Mouse (Mus musculus): ENCODE results near the gene Tenm1. TPM values are rescaled to one million over a fixed set of nuclear protein-coding genes. Genes with fewer than 3 reads are reported as not detected.

Gene Tenm1
- total and polyA plus RNA-seq, 3 experiments: 0.16 TPM; not detected in 2

DNA sequence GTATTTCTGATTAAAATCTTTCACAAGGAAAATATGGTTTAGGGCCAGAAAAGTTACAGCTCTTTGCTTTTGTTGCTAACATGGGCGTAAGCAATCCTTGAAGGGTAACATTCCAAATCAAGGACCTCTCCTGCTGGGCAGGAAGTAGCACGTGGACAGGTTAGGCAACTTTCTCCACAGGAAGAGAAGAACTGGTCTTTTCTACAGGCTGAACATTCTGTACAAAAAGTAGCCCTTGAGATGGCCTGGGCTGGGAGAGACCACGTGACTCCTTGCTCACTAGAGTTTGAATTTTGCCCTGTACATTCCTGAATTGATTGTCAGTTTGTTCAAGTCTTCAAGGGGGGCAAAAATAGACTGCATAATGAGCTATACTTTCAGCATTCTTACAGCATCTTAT lies 728.6 kb downstream of the Tenm1 start:
- Histone ChIP-seq H3K27me3 (ENCODE audit: insufficient read depth, low read length) (no peaks in the 10 kb centered on the region), H3K36me3 (replicated peaks) (no peaks in the 10 kb centered on the region), H3K4me1 (ENCODE audit: insufficient read depth, low read depth, low read length) (no peaks in the 10 kb centered on the region), H3K4me3 (ENCODE audit: low read depth, low read length) (no peak overlapping the region), H3K9me3 (replicated peaks) (no peaks in the 10 kb centered on the region)
- ATAC-seq (ENCODE audit: extremely low read depth, insufficient number of reproducible peaks, low FRiP score, poor library complexity, severe bottlenecking): no peak
- DNase-seq (ENCODE audit: low spot score): no peak
- no peak for TF ChIP-seq TAL1 (conservative IDR thresholded peaks at IDR 0.05; ENCODE audit: low read depth, low read length)
- no peak for TF ChIP-seq CTCF (IDR thresholded peaks at IDR 0.05; ENCODE audit: low read depth, low read length)
- TF ChIP-seq GATA1 (IDR thresholded peaks at IDR 0.05; ENCODE audit: borderline replicate concordance, low read length): no peak
- TF ChIP-seq GATA2 (IDR thresholded peaks at IDR 0.05; ENCODE audit: borderline replicate concordance, low read depth, low read length): no peak
- TF ChIP-seq POLR2AphosphoS5 (IDR thresholded peaks at IDR 0.05; ENCODE audit: insufficient replicate concordance, low read depth, low read length): no peak

GRCm38 (mm10) chrX:42647131-42647530 lies 781.8 kb downstream of the Tenm1 start:
- H3K36me3 ChIP-seq (replicated peaks): no peaks in the 10 kb centered on the region
- ATAC-seq (ENCODE audit: extremely low read depth, insufficient number of reproducible peaks, low FRiP score, poor library complexity, severe bottlenecking) (no peak), DNase-seq (ENCODE audit: low spot score) (no peak)
- TF ChIP-seq TAL1 (conservative IDR thresholded peaks at IDR 0.05; ENCODE audit: low read depth, low read length): no peak
- no peak for TF ChIP-seq GATA1 (IDR thresholded peaks at IDR 0.05; ENCODE audit: borderline replicate concordance, low read length)
- TF ChIP-seq GATA2 (IDR thresholded peaks at IDR 0.05; ENCODE audit: borderline replicate concordance, low read depth, low read length): no peak
- no peak for TF ChIP-seq CTCF (IDR thresholded peaks at IDR 0.05; ENCODE audit: low read depth, low read length)
- no peak for TF ChIP-seq POLR2AphosphoS5 (IDR thresholded peaks at IDR 0.05; ENCODE audit: insufficient replicate concordance, low read depth, low read length)
- H3K9me3 ChIP-seq (replicated peaks): no peaks in the 10 kb centered on the region
- H3K27me3 ChIP-seq (ENCODE audit: insufficient read depth, low read length): no peaks in the 10 kb centered on the region
- H3K4me3 ChIP-seq (ENCODE audit: low read depth, low read length): no peak overlapping the region
- no peaks in the 10 kb centered on the region for H3K4me1 ChIP-seq (ENCODE audit: insufficient read depth, low read depth, low read length)

- DNase-seq (ENCODE audit: low spot score): no peak
- ATAC-seq (ENCODE audit: extremely low read depth, insufficient number of reproducible peaks, low FRiP score, poor library complexity, severe bottlenecking): no peak
- Histone ChIP-seq H3K36me3 (replicated peaks) (no peaks in the 10 kb centered on the region), H3K27me3 (ENCODE audit: insufficient read depth, low read length) (no peaks in the 10 kb centered on the region), H3K4me1 (ENCODE audit: insufficient read depth, low read depth, low read length) (no peaks in the 10 kb centered on the region), H3K9me3 (replicated peaks) (no peaks in the 10 kb centered on the region), H3K4me3 (ENCODE audit: low read depth, low read length) (no peak overlapping the region)
- TF ChIP-seq GATA1 (IDR thresholded peaks at IDR 0.05; ENCODE audit: borderline replicate concordance, low read length) (no peak), GATA2 (IDR thresholded peaks at IDR 0.05; ENCODE audit: borderline replicate concordance, low read depth, low read length) (no peak), CTCF (IDR thresholded peaks at IDR 0.05; ENCODE audit: low read depth, low read length) (no peak), TAL1 (conservative IDR thresholded peaks at IDR 0.05; ENCODE audit: low read depth, low read length) (no peak)
Measured at GRCm38 (mm10) chrX:42580521-42580920, 848.4 kb downstream of the Tenm1 start.

DNA sequence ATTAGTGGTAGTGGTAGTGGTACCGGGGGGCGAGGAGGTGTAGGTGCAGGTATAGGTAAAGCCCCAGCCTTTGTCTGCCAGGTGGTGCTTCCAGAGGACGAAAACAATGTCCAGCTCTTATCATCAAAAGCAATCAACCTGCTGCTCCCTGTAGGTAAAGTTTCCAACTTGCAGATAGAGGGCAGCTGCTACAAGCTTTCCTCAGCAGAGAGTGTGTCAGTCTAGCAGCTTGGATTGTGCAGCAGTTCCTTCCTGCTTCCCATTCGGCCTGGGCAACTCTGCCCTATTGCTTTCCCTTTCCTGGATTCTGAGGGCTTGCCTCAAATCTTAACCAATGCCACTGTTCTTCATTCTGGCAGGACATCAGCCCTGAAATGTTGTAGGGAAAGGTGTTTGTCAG lies 870.2 kb downstream of the Tenm1 start:
- H3K27me3 ChIP-seq (ENCODE audit: insufficient read depth, low read length): no peaks in the 10 kb centered on the region

GRCm38 (mm10) chrX:42557284-42557683 lies 871.6 kb downstream of the Tenm1 start:
- ATAC-seq (ENCODE audit: extremely low read depth, insufficient number of reproducible peaks, low FRiP score, poor library complexity, severe bottlenecking) (no peak; the same call in 1 of the 2 replicates), DNase-seq (ENCODE audit: low spot score) (peak; percentile 3)
- no peaks in the 10 kb centered on the region for H3K36me3 ChIP-seq (replicated peaks)
- H3K9me3 ChIP-seq (replicated peaks): no peaks in the 10 kb centered on the region
- H3K4me3 ChIP-seq (ENCODE audit: low read depth, low read length): no peak overlapping the region
- H3K4me1 ChIP-seq (ENCODE audit: insufficient read depth, low read depth, low read length): no peaks in the 10 kb centered on the region
- H3K27me3 ChIP-seq (ENCODE audit: insufficient read depth, low read length): no peaks in the 10 kb centered on the region
- TF ChIP-seq GATA2 (IDR thresholded peaks at IDR 0.05; ENCODE audit: borderline replicate concordance, low read depth, low read length) (no peak), CTCF (IDR thresholded peaks at IDR 0.05; ENCODE audit: low read depth, low read length) (no peak), GATA1 (IDR thresholded peaks at IDR 0.05; ENCODE audit: borderline replicate concordance, low read length) (no peak), TAL1 (conservative IDR thresholded peaks at IDR 0.05; ENCODE audit: low read depth, low read length) (no peak)

More for the DNA sequence above, 870.2 kb downstream of the Tenm1 start:
- Histone ChIP-seq H3K9me3 (replicated peaks) (no peaks in the 10 kb centered on the region), H3K4me3 (ENCODE audit: low read depth, low read length) (no peak overlapping the region), H3K4me1 (ENCODE audit: insufficient read depth, low read depth, low read length) (no peaks in the 10 kb centered on the region), H3K36me3 (replicated peaks) (no peaks in the 10 kb centered on the region)
- DNase-seq (ENCODE audit: low spot score): no peak
- no peak for ATAC-seq (ENCODE audit: extremely low read depth, insufficient number of reproducible peaks, low FRiP score, poor library complexity, severe bottlenecking)
- TF ChIP-seq CTCF (IDR thresholded peaks at IDR 0.05; ENCODE audit: low read depth, low read length) (no peak), POLR2AphosphoS5 (IDR thresholded peaks at IDR 0.05; ENCODE audit: insufficient replicate concordance, low read depth, low read length) (no peak), TAL1 (conservative IDR thresholded peaks at IDR 0.05; ENCODE audit: low read depth, low read length) (no peak), GATA2 (IDR thresholded peaks at IDR 0.05; ENCODE audit: borderline replicate concordance, low read depth, low read length) (no peak)

DNA sequence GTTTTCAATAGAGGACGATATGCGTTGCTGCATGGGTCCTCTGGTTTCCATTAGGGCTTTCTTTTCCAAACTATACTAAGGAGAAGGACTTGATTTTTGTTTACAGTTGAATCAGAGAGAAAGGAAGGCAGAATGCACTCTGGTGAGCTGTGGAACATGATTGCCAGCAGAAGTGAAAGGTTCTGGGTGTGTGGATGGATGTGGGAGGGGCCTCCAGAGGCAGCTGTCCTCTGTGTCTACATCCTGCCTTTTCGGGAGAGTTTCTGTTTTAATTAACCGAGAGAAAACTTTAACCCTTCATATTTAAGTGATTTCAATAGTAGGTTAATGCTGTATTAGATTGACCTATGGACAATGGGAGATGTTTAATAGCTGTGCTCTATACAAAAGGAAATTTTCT lies 880.4 kb downstream of the Tenm1 start:
- ATAC-seq (ENCODE audit: extremely low read depth, insufficient number of reproducible peaks, low FRiP score, poor library complexity, severe bottlenecking): no peak

More for the DNA sequence above, 880.4 kb downstream of the Tenm1 start:
- no peaks in the 10 kb centered on the region for H3K36me3 ChIP-seq (replicated peaks)
- no peak for DNase-seq (ENCODE audit: low spot score)
- H3K4me1 ChIP-seq (ENCODE audit: insufficient read depth, low read depth, low read length): peaks cover 2% of the 10 kb centered on the region; the same call in 1 of the 2 replicates
- TF ChIP-seq CTCF (IDR thresholded peaks at IDR 0.05; ENCODE audit: low read depth, low read length): no peak
- no peak for TF ChIP-seq GATA2 (IDR thresholded peaks at IDR 0.05; ENCODE audit: borderline replicate concordance, low read depth, low read length)
- no peak for TF ChIP-seq GATA1 (IDR thresholded peaks at IDR 0.05; ENCODE audit: borderline replicate concordance, low read length)
- TF ChIP-seq TAL1 (conservative IDR thresholded peaks at IDR 0.05; ENCODE audit: low read depth, low read length): no peak
- no peak for TF ChIP-seq POLR2AphosphoS5 (IDR thresholded peaks at IDR 0.05; ENCODE audit: insufficient replicate concordance, low read depth, low read length)
- no peak overlapping the region for H3K4me3 ChIP-seq (ENCODE audit: low read depth, low read length)
- no peaks in the 10 kb centered on the region for H3K9me3 ChIP-seq (replicated peaks)
- no peaks in the 10 kb centered on the region for H3K27me3 ChIP-seq (ENCODE audit: insufficient read depth, low read length)

Measured in G1E (cell line).